Mouse (Mus musculus): ENCODE data around the gene Ccndbp1. TPM values are rescaled to one million over a fixed set of nuclear protein-coding genes. Genes with fewer than 3 reads are reported as not detected.
"Not testable (repeated sequence)": the region's sequence is repeated elsewhere in the genome, so short reads cannot be mapped to it uniquely, and the experiment has no call there.

Ccndbp1 gene
- polyA plus RNA-seq, 1 experiment from 2014 or later, result 45.7 TPM

- not testable (repeated sequence) for H3K36me3 ChIP-seq (ENCODE audit: control insufficient read depth, insufficient read depth); H3K27me3 ChIP-seq (ENCODE audit: control insufficient read depth, insufficient read depth, low read length); ATAC-seq (replicated peaks; ENCODE audit: extremely low read depth, insufficient read depth, low FRiP score); H3K9me3 ChIP-seq (replicated peaks; ENCODE audit: control insufficient read depth, low read length); H3K27ac ChIP-seq (ENCODE audit: low read length); H3K4me3 ChIP-seq (ENCODE audit: low read length); H3K9ac ChIP-seq (ENCODE audit: low read length); H3K4me2 ChIP-seq (ENCODE audit: low read depth, low read length)
- peaks cover 11% of the 10 kb centered on the region for H3K4me1 ChIP-seq (ENCODE audit: control insufficient read depth, insufficient read depth, low read length)
- WGBS, result 93% methylated on average over 8 of the region's 8 CpGs
These were observed 35.9 kb upstream of the Ccndbp1 start for GRCm38 (mm10) chr2:120972257-120972656.

GRCm38 (mm10) chr2:120972964-120973363, 35.2 kb upstream of the Ccndbp1 start:
- WGBS, result 17% methylated on average over 5 of the region's 5 CpGs
- Histone ChIP-seq H3K27ac (ENCODE audit: low read length) (no peak overlapping the region), H3K4me2 (ENCODE audit: low read depth, low read length) (no peak overlapping the region), H3K27me3 (ENCODE audit: control insufficient read depth, insufficient read depth, low read length) (no peaks in the 10 kb centered on the region), H3K4me3 (ENCODE audit: low read length) (no peak overlapping the region), H3K9me3 (replicated peaks; ENCODE audit: control insufficient read depth, low read length) (no peaks in the 10 kb centered on the region), H3K9ac (ENCODE audit: low read length) (no peak overlapping the region), H3K36me3 (ENCODE audit: control insufficient read depth, insufficient read depth) (no peaks in the 10 kb centered on the region), H3K4me1 (ENCODE audit: control insufficient read depth, insufficient read depth, low read length) (peaks cover 11% of the 10 kb centered on the region)
- ATAC-seq (replicated peaks; ENCODE audit: extremely low read depth, insufficient read depth, low FRiP score), result no peak

- Histone ChIP-seq H3K27ac (ENCODE audit: low read length) (no peak overlapping the region), H3K4me3 (ENCODE audit: low read length) (no peak overlapping the region), H3K4me1 (ENCODE audit: control insufficient read depth, insufficient read depth, low read length) (no peaks in the 10 kb centered on the region), H3K9me3 (replicated peaks; ENCODE audit: control insufficient read depth, low read length) (no peaks in the 10 kb centered on the region), H3K4me2 (ENCODE audit: low read depth, low read length) (no peak overlapping the region), H3K36me3 (ENCODE audit: control insufficient read depth, insufficient read depth) (no peaks in the 10 kb centered on the region), H3K9ac (ENCODE audit: low read length) (no peak overlapping the region), H3K27me3 (ENCODE audit: control insufficient read depth, insufficient read depth, low read length) (no peaks in the 10 kb centered on the region)
- no peak for ATAC-seq (replicated peaks; ENCODE audit: extremely low read depth, insufficient read depth, low FRiP score)
- WGBS, result 55% methylated on average over 4 of the region's 4 CpGs
These were observed 31.9 kb upstream of the Ccndbp1 start for GRCm38 (mm10) chr2:120976308-120976707.

- Histone ChIP-seq H3K4me1 (ENCODE audit: control insufficient read depth, insufficient read depth, low read length) (no peaks in the 10 kb centered on the region), H3K36me3 (ENCODE audit: control insufficient read depth, insufficient read depth) (no peaks in the 10 kb centered on the region), H3K4me3 (ENCODE audit: low read length) (peak within 1 kb of the TSS; percentile 73), H3K27me3 (ENCODE audit: control insufficient read depth, insufficient read depth, low read length) (no peaks in the 10 kb centered on the region), H3K9ac (ENCODE audit: low read length) (peak within 1 kb of the TSS; percentile 82), H3K9me3 (replicated peaks; ENCODE audit: control insufficient read depth, low read length) (no peaks in the 10 kb centered on the region), H3K27ac (ENCODE audit: low read length) (peak within 1 kb of the TSS; percentile 67), H3K4me2 (ENCODE audit: low read depth, low read length) (peak within 1 kb of the TSS; percentile 90)
- ATAC-seq (replicated peaks; ENCODE audit: extremely low read depth, insufficient read depth, low FRiP score), result peak; percentile 78
- WGBS, result under 1% methylated on average over 69 of the region's 71 CpGs
These were observed 30.9 kb upstream of the Ccndbp1 start, which contains the start of gene Tmem62 for GRCm38 (mm10) chr2:120976990-120977925. Gene Tmem62, plus strand, starts transcription at chr2:120977017.

- Histone ChIP-seq H3K27me3 (ENCODE audit: control insufficient read depth, insufficient read depth, low read length) (no peaks in the 10 kb centered on the region), H3K4me2 (ENCODE audit: low read depth, low read length) (peak overlapping the region; percentile 90), H3K36me3 (ENCODE audit: control insufficient read depth, insufficient read depth) (no peaks in the 10 kb centered on the region), H3K4me1 (ENCODE audit: control insufficient read depth, insufficient read depth, low read length) (no peaks in the 10 kb centered on the region), H3K27ac (ENCODE audit: low read length) (no peak overlapping the region), H3K9me3 (replicated peaks; ENCODE audit: control insufficient read depth, low read length) (no peaks in the 10 kb centered on the region), H3K9ac (ENCODE audit: low read length) (no peak overlapping the region), H3K4me3 (ENCODE audit: low read length) (peak overlapping the region; percentile 73)
- 83% methylated on average over 8 of the region's 8 CpGs for WGBS
- ATAC-seq (replicated peaks; ENCODE audit: extremely low read depth, insufficient read depth, low FRiP score), result no peak
These were observed 30.1 kb upstream of the Ccndbp1 start for GRCm38 (mm10) chr2:120977926-120978692.

- Histone ChIP-seq H3K27ac (ENCODE audit: low read length) (no peak overlapping the region), H3K27me3 (ENCODE audit: control insufficient read depth, insufficient read depth, low read length) (no peaks in the 10 kb centered on the region), H3K4me3 (ENCODE audit: low read length) (no peak overlapping the region), H3K4me1 (ENCODE audit: control insufficient read depth, insufficient read depth, low read length) (no peaks in the 10 kb centered on the region), H3K4me2 (ENCODE audit: low read depth, low read length) (no peak overlapping the region), H3K9me3 (replicated peaks; ENCODE audit: control insufficient read depth, low read length) (no peaks in the 10 kb centered on the region), H3K36me3 (ENCODE audit: control insufficient read depth, insufficient read depth) (no peaks in the 10 kb centered on the region), H3K9ac (ENCODE audit: low read length) (no peak overlapping the region)
- no peak for ATAC-seq (replicated peaks; ENCODE audit: extremely low read depth, insufficient read depth, low FRiP score)
- 53% methylated on average over 2 of the region's 2 CpGs for WGBS
These were observed 29.5 kb upstream of the Ccndbp1 start for GRCm38 (mm10) chr2:120978693-120979037.

DNA sequence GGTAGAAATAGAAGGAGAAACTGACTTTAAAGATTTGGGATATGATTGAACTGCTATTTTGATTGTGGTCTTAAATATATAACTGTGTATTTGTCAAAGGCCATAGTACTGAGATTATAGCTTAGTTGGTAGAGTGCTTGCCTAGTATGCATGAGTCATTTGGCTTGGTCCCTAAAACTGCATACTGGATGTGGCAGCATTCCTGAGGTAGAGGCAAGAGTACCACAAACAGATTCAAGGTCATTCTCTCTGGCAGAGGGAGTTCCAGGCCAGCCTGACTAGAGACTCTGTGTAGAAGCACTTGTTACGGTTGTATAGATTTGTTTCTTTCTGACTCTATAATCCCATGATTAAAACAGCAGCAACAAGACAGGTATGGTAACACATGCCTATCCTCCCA, 28.4 kb upstream of the Ccndbp1 start:
- Histone ChIP-seq H3K4me2 (ENCODE audit: low read depth, low read length) (no peak overlapping the region), H3K27ac (ENCODE audit: low read length) (no peak overlapping the region; the same call in 1 of the 2 replicates), H3K9me3 (replicated peaks; ENCODE audit: control insufficient read depth, low read length) (no peaks in the 10 kb centered on the region), H3K36me3 (ENCODE audit: control insufficient read depth, insufficient read depth) (no peaks in the 10 kb centered on the region), H3K9ac (ENCODE audit: low read length) (no peak overlapping the region), H3K27me3 (ENCODE audit: control insufficient read depth, insufficient read depth, low read length) (no peaks in the 10 kb centered on the region), H3K4me3 (ENCODE audit: low read length) (no peak overlapping the region), H3K4me1 (ENCODE audit: control insufficient read depth, insufficient read depth, low read length) (no peaks in the 10 kb centered on the region)
- WGBS, result 94% methylated on average over 1 of the region's 1 CpGs
- ATAC-seq (replicated peaks; ENCODE audit: extremely low read depth, insufficient read depth, low FRiP score), result no peak

- 43% methylated on average over 2 of the region's 2 CpGs for WGBS
- no peaks in the 10 kb centered on the region for H3K4me1 ChIP-seq (ENCODE audit: control insufficient read depth, insufficient read depth, low read length)
- H3K4me2 ChIP-seq (ENCODE audit: low read depth, low read length), result no peak overlapping the region
- ATAC-seq (replicated peaks; ENCODE audit: extremely low read depth, insufficient read depth, low FRiP score), result no peak
- no peaks in the 10 kb centered on the region for H3K27me3 ChIP-seq (ENCODE audit: control insufficient read depth, insufficient read depth, low read length)
- H3K9ac ChIP-seq (ENCODE audit: low read length), result no peak overlapping the region
- no peak overlapping the region for H3K4me3 ChIP-seq (ENCODE audit: low read length)
- H3K27ac ChIP-seq (ENCODE audit: low read length), result no peak overlapping the region
- H3K9me3 ChIP-seq (replicated peaks; ENCODE audit: control insufficient read depth, low read length), result no peaks in the 10 kb centered on the region
- no peaks in the 10 kb centered on the region; the same call in 1 of the 2 replicates for H3K36me3 ChIP-seq (ENCODE audit: control insufficient read depth, insufficient read depth)
These were observed 27.3 kb upstream of the Ccndbp1 start for GRCm38 (mm10) chr2:120980861-120981260.

- no peak overlapping the region for H3K4me3 ChIP-seq (ENCODE audit: low read length)
- H3K36me3 ChIP-seq (ENCODE audit: control insufficient read depth, insufficient read depth), result no peaks in the 10 kb centered on the region; the same call in 1 of the 2 replicates
- no peak overlapping the region for H3K27ac ChIP-seq (ENCODE audit: low read length)
- H3K4me1 ChIP-seq (ENCODE audit: control insufficient read depth, insufficient read depth, low read length), result no peaks in the 10 kb centered on the region
- H3K4me2 ChIP-seq (ENCODE audit: low read depth, low read length), result no peak overlapping the region
- WGBS, result 48% methylated on average over 2 of the region's 2 CpGs
- ATAC-seq (replicated peaks; ENCODE audit: extremely low read depth, insufficient read depth, low FRiP score), result no peak
- no peaks in the 10 kb centered on the region for H3K27me3 ChIP-seq (ENCODE audit: control insufficient read depth, insufficient read depth, low read length)
- H3K9me3 ChIP-seq (replicated peaks; ENCODE audit: control insufficient read depth, low read length), result no peaks in the 10 kb centered on the region
- no peak overlapping the region for H3K9ac ChIP-seq (ENCODE audit: low read length)
These were observed 24.6 kb upstream of the Ccndbp1 start for GRCm38 (mm10) chr2:120983611-120984010.

All from heart, embryonic 16.5 days (tissue).